Mouse (Mus musculus): Measurements from ENCODE around the gene Pcx. TPM values are rescaled to one million over a fixed set of nuclear protein-coding genes. Genes with fewer than 3 reads are reported as not detected.

The Pcx gene
- polyA plus RNA-seq, 1 experiment from 2014 or later, result 19.6 TPM

- ATAC-seq (ENCODE audit: insufficient read depth, low FRiP score, low TSS enrichment) (no peak), DNase-seq (ENCODE audit: low spot score) (no peak)
- Histone ChIP-seq H3K27me3 (ENCODE audit: control insufficient read depth, insufficient read depth, low read length) (no peaks in the 10 kb centered on the region), H3K9me3 (ENCODE audit: control insufficient read depth, low read length) (no peaks in the 10 kb centered on the region), H3K27ac (ENCODE audit: low read depth, low read length) (no peak overlapping the region), H3K4me1 (ENCODE audit: control insufficient read depth, insufficient read depth, low read length) (peaks cover 19% of the 10 kb centered on the region), H3K4me3 (ENCODE audit: low read depth, low read length) (no peak overlapping the region), H3K4me2 (ENCODE audit: low read depth) (no peak overlapping the region), H3K36me3 (ENCODE audit: control insufficient read depth, insufficient read depth, low read length) (peaks cover 5% of the 10 kb centered on the region), H3K9ac (ENCODE audit: low read length) (no peak overlapping the region)
- WGBS, result 91% methylated on average over 19 of the region's 19 CpGs
Observed at GRCm38 (mm10) chr19:4612181-4612961, 102.1 kb downstream of the Pcx start.

GRCm38 (mm10) chr19:4613464-4614304 is 103.4 kb downstream of the Pcx start:
- peak overlapping the region; percentile 91; the same call in 1 of the 2 replicates for H3K4me3 ChIP-seq (ENCODE audit: low read depth, low read length)
- H3K4me1 ChIP-seq (ENCODE audit: control insufficient read depth, insufficient read depth, low read length), result peaks cover 19% of the 10 kb centered on the region
- DNase-seq (ENCODE audit: low spot score) (no peak), ATAC-seq (ENCODE audit: insufficient read depth, low FRiP score, low TSS enrichment) (no peak)
- WGBS, result 92% methylated on average over 33 of the region's 33 CpGs
- H3K27ac ChIP-seq (ENCODE audit: low read depth, low read length), result no peak overlapping the region
- no peaks in the 10 kb centered on the region for H3K9me3 ChIP-seq (ENCODE audit: control insufficient read depth, low read length)
- H3K4me2 ChIP-seq (ENCODE audit: low read depth), result peak overlapping the region; percentile 79
- H3K9ac ChIP-seq (ENCODE audit: low read length), result no peak overlapping the region; the same call in 1 of the 2 replicates
- H3K36me3 ChIP-seq (ENCODE audit: control insufficient read depth, insufficient read depth, low read length), result peaks cover 5% of the 10 kb centered on the region
- no peaks in the 10 kb centered on the region for H3K27me3 ChIP-seq (ENCODE audit: control insufficient read depth, insufficient read depth, low read length)

DNA sequence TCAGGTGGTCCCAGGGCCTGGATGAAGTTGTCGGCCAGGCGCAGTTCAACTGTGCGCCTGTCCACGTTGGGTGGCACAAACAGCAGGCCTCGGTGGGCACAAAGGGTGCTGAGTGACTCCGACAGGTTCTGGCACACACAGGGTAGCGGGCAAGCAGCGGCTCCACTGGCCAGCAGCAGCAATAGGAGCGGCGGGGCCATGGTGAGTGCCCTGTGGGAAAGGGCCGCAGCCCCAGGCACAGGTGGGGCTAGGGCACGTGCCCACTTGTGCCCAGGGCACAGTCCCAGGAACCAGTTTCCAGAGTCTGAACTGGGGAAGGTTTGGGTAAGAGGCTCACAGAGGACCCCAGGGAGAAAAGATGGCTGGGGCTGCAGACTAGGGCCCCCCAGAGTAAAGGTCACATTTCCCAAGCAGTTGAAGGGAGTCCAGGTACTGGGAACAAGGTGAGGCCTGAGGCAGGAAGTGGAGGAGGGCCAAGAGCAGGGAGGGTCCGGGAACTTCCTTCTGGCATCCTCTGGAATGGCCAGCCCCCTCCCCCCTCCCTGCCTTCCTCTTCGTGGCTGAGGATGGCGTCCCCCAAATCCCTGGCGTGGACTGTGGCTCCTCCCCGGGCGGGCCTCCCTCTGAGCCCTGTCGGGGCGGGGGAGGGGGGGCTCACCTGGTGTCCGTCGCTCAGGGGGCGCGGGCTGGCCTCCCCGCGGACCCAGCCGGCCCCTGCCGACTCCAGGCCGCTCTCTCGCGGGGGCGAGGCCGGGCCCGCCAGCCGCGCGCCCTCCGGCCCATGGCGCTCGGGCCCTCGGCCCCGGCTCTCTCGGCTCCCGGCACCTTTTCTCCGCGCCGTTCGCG is 104.3 kb downstream of the Pcx start:
- peak overlapping the region; percentile 94 for H3K9ac ChIP-seq (ENCODE audit: low read length)
- H3K36me3 ChIP-seq (ENCODE audit: control insufficient read depth, insufficient read depth, low read length), result peaks cover 5% of the 10 kb centered on the region
- peak overlapping the region; percentile 79 for H3K4me2 ChIP-seq (ENCODE audit: low read depth)
- H3K9me3 ChIP-seq (ENCODE audit: control insufficient read depth, low read length), result no peaks in the 10 kb centered on the region
- no peaks in the 10 kb centered on the region for H3K27me3 ChIP-seq (ENCODE audit: control insufficient read depth, insufficient read depth, low read length)
- WGBS, result 22% methylated on average over 39 of the region's 49 CpGs
- DNase-seq (ENCODE audit: low spot score) (peak; percentile 59), ATAC-seq (ENCODE audit: insufficient read depth, low FRiP score, low TSS enrichment) (no peak)
- H3K4me1 ChIP-seq (ENCODE audit: control insufficient read depth, insufficient read depth, low read length), result peaks cover 19% of the 10 kb centered on the region
- peak overlapping the region; percentile 87 for H3K27ac ChIP-seq (ENCODE audit: low read depth, low read length)
- H3K4me3 ChIP-seq (ENCODE audit: low read depth, low read length), result peak overlapping the region; percentile 91

DNA sequence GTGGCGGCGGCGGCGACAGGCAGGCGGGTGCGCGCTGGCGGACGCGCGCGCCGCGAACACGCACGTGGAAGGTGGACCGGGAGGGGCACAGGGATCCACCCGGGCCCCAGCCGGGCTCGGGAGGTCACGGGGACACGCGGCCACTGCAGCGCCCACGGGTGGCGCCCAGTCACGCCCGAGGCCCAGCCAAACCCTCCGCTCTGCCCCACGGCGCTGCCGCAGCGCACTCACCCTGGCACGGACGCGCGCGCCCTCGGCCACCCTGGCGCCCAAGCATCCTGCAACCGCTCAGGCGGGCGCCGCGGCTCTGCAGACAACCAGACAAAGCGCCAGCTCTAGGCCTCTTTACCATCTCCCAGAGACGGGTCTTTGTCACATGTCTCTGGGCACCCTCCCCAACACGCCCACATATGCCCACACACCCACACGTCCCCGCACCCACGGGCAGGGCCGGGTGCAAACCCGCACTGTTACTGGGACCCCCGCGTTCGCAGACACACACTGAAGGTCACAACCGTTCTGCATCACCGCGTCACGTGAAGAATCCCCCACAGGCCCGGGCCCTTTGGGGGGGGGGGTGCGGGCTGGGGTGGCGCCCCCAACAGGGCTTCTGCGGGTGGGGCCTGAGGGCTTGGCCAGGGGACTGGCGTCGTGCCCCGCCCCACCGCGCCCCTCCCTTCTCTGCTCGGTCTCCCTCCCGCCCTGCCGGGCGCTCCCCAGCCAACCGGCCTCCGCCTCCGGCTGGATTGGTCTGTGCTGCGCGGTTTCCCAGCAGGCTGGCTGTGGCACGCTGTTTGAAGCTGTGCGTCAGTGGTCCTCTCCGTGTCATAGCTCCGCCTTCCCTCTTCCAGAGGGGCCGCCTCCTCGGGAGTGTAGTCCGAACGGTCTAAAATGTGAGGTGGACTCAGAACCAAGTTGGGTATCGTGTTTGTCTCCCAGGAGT is 105.2 kb downstream of the Pcx start, which contains the start of gene Lrfn4:
Lrfn4 (minus strand) TSS at position 517 of the 943 bp plus-strand sequence.
- Histone ChIP-seq H3K36me3 (ENCODE audit: control insufficient read depth, insufficient read depth, low read length) (peaks cover 5% of the 10 kb centered on the region), H3K27ac (ENCODE audit: low read depth, low read length) (peak within 1 kb of the TSS; percentile 87), H3K9me3 (ENCODE audit: control insufficient read depth, low read length) (no peaks in the 10 kb centered on the region), H3K9ac (ENCODE audit: low read length) (peak within 1 kb of the TSS; percentile 94), H3K4me3 (ENCODE audit: low read depth, low read length) (peak within 1 kb of the TSS; percentile 91), H3K4me1 (ENCODE audit: control insufficient read depth, insufficient read depth, low read length) (peaks cover 19% of the 10 kb centered on the region), H3K27me3 (ENCODE audit: control insufficient read depth, insufficient read depth, low read length) (no peaks in the 10 kb centered on the region), H3K4me2 (ENCODE audit: low read depth) (peak within 1 kb of the TSS; percentile 79)
- WGBS, result under 1% methylated on average over 48 of the region's 87 CpGs
- peak; percentile 93 for ATAC-seq (ENCODE audit: insufficient read depth, low FRiP score, low TSS enrichment)
- peak; percentile 94 for DNase-seq (ENCODE audit: low spot score)

DNA sequence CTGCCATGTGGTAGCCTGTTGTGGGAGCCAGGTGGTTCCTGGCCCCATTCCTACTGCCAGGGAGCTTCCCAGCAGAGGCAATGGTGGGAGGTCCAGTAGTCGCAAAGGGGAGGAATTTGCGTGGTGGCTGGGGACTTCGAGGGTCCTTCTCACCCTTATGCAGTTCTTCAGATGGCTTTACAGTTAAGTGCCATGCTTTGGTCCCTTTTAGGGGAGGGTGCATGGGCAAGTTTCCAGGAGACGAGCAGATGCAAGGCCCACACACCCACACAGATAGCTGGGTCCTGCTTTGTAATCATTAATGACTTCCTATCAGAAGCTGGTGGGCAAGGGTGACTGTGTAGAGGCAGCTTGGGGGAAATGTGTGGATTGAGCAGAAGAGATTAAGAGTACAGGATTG is 106.3 kb downstream of the Pcx start:
- Histone ChIP-seq H3K9ac (ENCODE audit: low read length) (no peak overlapping the region; the same call in 1 of the 2 replicates), H3K4me2 (ENCODE audit: low read depth) (peak overlapping the region; percentile 79), H3K4me3 (ENCODE audit: low read depth, low read length) (peak overlapping the region; percentile 91; the same call in 1 of the 2 replicates), H3K27ac (ENCODE audit: low read depth, low read length) (no peak overlapping the region), H3K4me1 (ENCODE audit: control insufficient read depth, insufficient read depth, low read length) (peaks cover 19% of the 10 kb centered on the region), H3K27me3 (ENCODE audit: control insufficient read depth, insufficient read depth, low read length) (no peaks in the 10 kb centered on the region), H3K36me3 (ENCODE audit: control insufficient read depth, insufficient read depth, low read length) (peaks cover 5% of the 10 kb centered on the region), H3K9me3 (ENCODE audit: control insufficient read depth, low read length) (no peaks in the 10 kb centered on the region)
- ATAC-seq (ENCODE audit: insufficient read depth, low FRiP score, low TSS enrichment) (no peak), DNase-seq (ENCODE audit: low spot score) (no peak)
- 38% methylated on average over 4 of the region's 4 CpGs for WGBS

DNA sequence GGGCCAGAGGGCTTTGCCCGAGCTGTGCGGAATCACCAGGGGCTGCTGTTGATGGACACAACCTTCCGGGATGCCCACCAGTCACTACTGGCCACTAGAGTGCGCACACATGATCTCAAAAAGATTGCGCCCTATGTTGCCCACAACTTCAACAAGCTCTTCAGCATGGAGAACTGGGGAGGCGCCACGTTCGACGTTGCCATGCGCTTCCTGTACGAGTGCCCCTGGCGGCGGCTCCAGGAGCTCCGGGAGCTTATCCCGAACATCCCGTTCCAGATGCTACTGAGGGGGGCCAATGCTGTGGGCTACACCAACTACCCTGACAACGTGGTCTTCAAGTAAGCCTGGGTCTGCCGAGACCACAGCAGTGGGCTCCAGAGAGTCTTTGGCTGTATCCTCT is 107.9 kb downstream of the Pcx start:
- Histone ChIP-seq H3K9me3 (ENCODE audit: control insufficient read depth, low read length) (no peaks in the 10 kb centered on the region), H3K9ac (ENCODE audit: low read length) (no peak overlapping the region), H3K4me3 (ENCODE audit: low read depth, low read length) (no peak overlapping the region), H3K27ac (ENCODE audit: low read depth, low read length) (no peak overlapping the region), H3K4me1 (ENCODE audit: control insufficient read depth, insufficient read depth, low read length) (peaks cover 18% of the 10 kb centered on the region), H3K27me3 (ENCODE audit: control insufficient read depth, insufficient read depth, low read length) (no peaks in the 10 kb centered on the region), H3K4me2 (ENCODE audit: low read depth) (no peak overlapping the region), H3K36me3 (ENCODE audit: control insufficient read depth, insufficient read depth, low read length) (peaks cover 6% of the 10 kb centered on the region)
- 30% methylated on average over 18 of the region's 18 CpGs for WGBS
- DNase-seq (ENCODE audit: low spot score), result peak; percentile 53
- no peak for ATAC-seq (ENCODE audit: insufficient read depth, low FRiP score, low TSS enrichment)

GRCm38 (mm10) chr19:4619461-4619860 is 109.2 kb downstream of the Pcx start:
- H3K4me2 ChIP-seq (ENCODE audit: low read depth), result no peak overlapping the region
- ATAC-seq (ENCODE audit: insufficient read depth, low FRiP score, low TSS enrichment) (no peak), DNase-seq (ENCODE audit: low spot score) (no peak)
- H3K27me3 ChIP-seq (ENCODE audit: control insufficient read depth, insufficient read depth, low read length), result no peaks in the 10 kb centered on the region
- H3K4me1 ChIP-seq (ENCODE audit: control insufficient read depth, insufficient read depth, low read length), result peaks cover 6% of the 10 kb centered on the region
- no peaks in the 10 kb centered on the region for H3K9me3 ChIP-seq (ENCODE audit: control insufficient read depth, low read length)
- peaks cover 6% of the 10 kb centered on the region; the same call in 1 of the 2 replicates for H3K36me3 ChIP-seq (ENCODE audit: control insufficient read depth, insufficient read depth, low read length)
- no peak overlapping the region for H3K4me3 ChIP-seq (ENCODE audit: low read depth, low read length)
- 86% methylated on average over 10 of the region's 10 CpGs for WGBS
- no peak overlapping the region for H3K9ac ChIP-seq (ENCODE audit: low read length)
- H3K27ac ChIP-seq (ENCODE audit: low read depth, low read length), result no peak overlapping the region
